Mouse (Mus musculus): ENCODE measurements around the gene Olfr63.
"Not testable (repeated sequence)": the region's sequence is repeated elsewhere in the genome, so short reads cannot be mapped to it uniquely, and the experiment has no call there.

The Olfr63 gene

GRCm38 (mm10) chr17:33264376-33264775 is at the start of gene Olfr63:
Gene Olfr63, plus strand, starts transcription at chr17:33264676.
- in situ Hi-C loops (cut with MboI, MseI): no loop called here

- in situ Hi-C loops (cut with MboI, MseI): no loop called here
Observed at GRCm38 (mm10) chr17:33221590-33221989, 42.9 kb upstream of the Olfr63 start, which contains the start of gene Olfr1564. Gene Olfr1564, minus strand, starts transcription at chr17:33221690.

GRCm38 (mm10) chr17:33236646-33237045 is 27.8 kb upstream of the Olfr63 start:
- in situ Hi-C loops (cut with MboI, MseI): not testable (repeated sequence)

- in situ Hi-C loops (cut with MboI, MseI): not testable (repeated sequence)
Observed at GRCm38 (mm10) chr17:33254530-33255318, 9.8 kb upstream of the Olfr63 start, which contains the start of gene Zfp955a. Gene Zfp955a, minus strand, starts transcription at chr17:33255145.

GRCm38 (mm10) chr17:33255319-33255657 is 9.2 kb upstream of the Olfr63 start:
- in situ Hi-C loops (cut with MboI, MseI): not testable (repeated sequence)

GRCm38 (mm10) chr17:33268907-33269306 is 4.4 kb downstream of the Olfr63 start:
- in situ Hi-C loops (cut with MboI, MseI): no loop called here

- in situ Hi-C loops (cut with MboI, MseI): not testable (repeated sequence)
Observed at GRCm38 (mm10) chr17:33289039-33289875, 24.8 kb downstream of the Olfr63 start, which contains the start of gene Zfp955b. Gene Zfp955b, plus strand, starts transcription at chr17:33289544.

- in situ Hi-C loops (cut with MboI, MseI): not testable (repeated sequence)
Observed at GRCm38 (mm10) chr17:33289876-33290149, 25.3 kb downstream of the Olfr63 start.

Measured in regulatory T cell (primary cell).